Mouse (Mus musculus): ENCODE results near the gene Gm9736.
"Not testable (repeated sequence)": the region's sequence is repeated elsewhere in the genome, so short reads cannot be mapped to it uniquely, and the experiment has no call there.

The Gm9736 gene

GRCm38 (mm10) chr10:77726186-77726585, 25.0 kb downstream of the Gm9736 start, which contains the start of gene Gm10100:
Gene Gm10100 (plus strand): TSS chr10:77726486.
- no peak for DNase-seq (ENCODE audit: low spot score)

GRCm38 (mm10) chr10:77724855-77725254, 26.3 kb downstream of the Gm9736 start:
- no peak for DNase-seq (ENCODE audit: low spot score)

GRCm38 (mm10) chr10:77720299-77720698, 30.9 kb downstream of the Gm9736 start, which contains the start of gene Krtap12-1:
Gene Krtap12-1 (plus strand): TSS chr10:77720599.
- not testable (repeated sequence) for DNase-seq (ENCODE audit: low spot score)

GRCm38 (mm10) chr10:77715507-77715906, 35.6 kb downstream of the Gm9736 start, which contains the start of gene Gm10142:
Gene Gm10142 (plus strand): TSS chr10:77715807.
- DNase-seq (ENCODE audit: low spot score): no peak

GRCm38 (mm10) chr10:77713734-77714133, 37.4 kb downstream of the Gm9736 start:
- DNase-seq (ENCODE audit: low spot score): no peak

- not testable (repeated sequence) for DNase-seq (ENCODE audit: low spot score)
Measured at GRCm38 (mm10) chr10:77711157-77711556, 40.0 kb downstream of the Gm9736 start, which contains the start of gene Gm10024. Gene Gm10024 (plus strand): TSS chr10:77711457.

GRCm38 (mm10) chr10:77709831-77710230, 41.3 kb downstream of the Gm9736 start:
- DNase-seq (ENCODE audit: low spot score): no peak

GRCm38 (mm10) chr10:77706326-77706725, 44.8 kb downstream of the Gm9736 start, which contains the start of gene Gm10272:
Gene Gm10272 (plus strand): TSS chr10:77706626.
- DNase-seq (ENCODE audit: low spot score): no peak
